Mouse (Mus musculus): Measurements from ENCODE around the gene Gm10717.
"Not testable (repeated sequence)": the region's sequence is repeated elsewhere in the genome, so short reads cannot be mapped to it uniquely, and the experiment has no call there.

DNA sequence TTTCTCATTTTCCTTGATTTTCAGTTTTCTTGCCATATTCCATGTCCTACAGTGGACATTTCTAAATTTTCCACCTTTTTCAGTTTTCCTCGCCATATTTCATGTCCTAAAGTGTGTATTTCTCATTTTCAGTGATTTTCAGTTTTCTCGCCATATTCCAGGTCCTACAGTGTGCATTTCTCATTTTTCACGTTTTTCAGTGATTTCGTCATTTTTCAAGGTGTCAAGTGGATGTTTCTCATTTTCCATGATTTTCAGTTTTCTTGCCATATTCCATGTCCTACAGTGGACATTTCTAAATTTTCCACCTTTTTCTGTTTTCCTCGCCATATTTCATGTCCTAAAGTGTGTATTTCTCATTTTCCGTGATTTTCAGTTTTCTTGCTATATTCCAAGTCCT lies 436 bp downstream of the Gm10717 start:
- not testable (repeated sequence) for TF ChIP-seq CHD2 (IDR thresholded peaks at IDR 0.05; ENCODE audit: low read depth, low read length); ZNF384 (IDR thresholded peaks at IDR 0.05; ENCODE audit: low read depth, low read length); ZC3H11A (IDR thresholded peaks at IDR 0.05; ENCODE audit: borderline replicate concordance, low read depth, low read length)
